Mouse (Mus musculus) layer of hippocampus, postnatal 25 days (tissue): ENCODE measurements around the gene Pdzd2. TPM values are rescaled to one million over a fixed set of nuclear protein-coding genes. Genes with fewer than 3 reads are reported as not detected.
A peak's percentile ranks its signal among the peaks of the same experiment; 100 is the strongest.

Experiments used
- DNase-seq, 2 experiments: peaks; one replicate each; pipeline ENCODE4 v3.0.0; 2022; ENCODE audit warnings: mixed read lengths in 2 of 2, low spot score in 1 of 2; ENCODE audit errors: extremely low spot score in 1 of 2
- total RNA-seq, 2 experiments: library from RNA; stranded (reverse); gene quantifications; 2 replicates each; pipeline ENCODE4 v1.2.3; 2021

Gene Pdzd2
- total RNA-seq, 2 experiments from 2014 or later: 49.4 to 56.4 TPM

- no peak for DNase-seq
Observed at GRCm38 (mm10) chr15:12735208-12735607, 4.5 kb downstream of the Pdzd2 start.

DNA sequence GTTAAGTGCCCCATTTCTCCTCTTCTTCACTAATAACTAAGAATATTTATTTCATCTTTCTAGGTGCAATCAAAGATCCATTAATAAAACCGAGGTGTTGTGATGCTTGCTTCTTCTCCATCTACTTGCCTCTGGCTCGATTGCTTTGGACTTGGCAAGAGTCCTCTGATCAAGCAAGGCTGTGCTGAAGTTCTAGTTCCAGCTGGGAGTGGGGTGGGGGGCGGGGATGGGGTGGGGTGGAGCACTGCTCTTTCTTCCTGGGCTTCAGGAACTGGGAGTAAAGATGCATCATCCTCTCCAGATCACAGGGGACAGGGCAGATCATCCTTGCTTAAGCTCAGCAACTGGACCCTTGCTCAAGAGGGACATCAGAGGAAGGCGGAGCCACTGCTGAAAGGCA is 5.5 kb downstream of the Pdzd2 start:
- no peak for DNase-seq

DNA sequence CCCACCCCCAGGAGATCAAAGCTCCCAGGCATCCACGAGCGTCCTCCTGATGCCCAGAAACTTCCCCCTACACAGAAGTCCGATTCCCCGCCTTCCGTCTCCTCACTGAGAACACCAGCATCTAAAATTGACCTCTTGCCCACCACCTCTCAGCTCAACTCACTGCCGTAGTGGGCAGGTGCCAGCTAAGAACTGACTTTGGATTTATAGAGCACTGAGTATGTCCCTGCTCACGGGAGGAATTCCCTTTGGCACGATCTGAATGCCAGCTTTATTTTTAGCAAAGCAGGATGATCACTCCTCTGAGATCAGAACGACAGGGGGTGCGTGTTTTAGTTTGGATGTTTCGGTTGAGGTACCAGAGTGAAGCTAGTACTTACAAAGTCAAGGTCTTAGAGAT is 7.1 kb downstream of the Pdzd2 start:
- no peak for DNase-seq

DNA sequence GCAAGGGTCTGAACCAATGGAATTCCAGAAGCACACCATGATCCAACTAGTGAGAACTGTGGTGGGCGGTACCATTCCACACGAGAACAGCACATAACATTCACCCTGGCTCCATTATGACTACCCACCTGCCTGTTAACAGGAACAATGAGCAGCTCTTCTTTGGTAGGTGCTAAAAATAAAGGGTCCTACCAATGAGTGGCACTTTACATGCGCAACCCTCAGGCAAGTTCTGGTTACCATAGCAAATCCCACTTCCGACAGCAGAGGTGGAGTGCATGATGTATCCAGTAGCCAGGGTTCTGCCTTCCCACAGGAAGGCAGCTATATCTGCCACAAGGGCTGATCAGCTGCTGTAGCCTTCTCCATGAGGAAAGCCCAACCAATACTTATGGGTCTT is 11.3 kb downstream of the Pdzd2 start:
- no peak for DNase-seq

- DNase-seq: no peak
Observed at GRCm38 (mm10) chr15:12725256-12725655, 14.5 kb downstream of the Pdzd2 start.

DNA sequence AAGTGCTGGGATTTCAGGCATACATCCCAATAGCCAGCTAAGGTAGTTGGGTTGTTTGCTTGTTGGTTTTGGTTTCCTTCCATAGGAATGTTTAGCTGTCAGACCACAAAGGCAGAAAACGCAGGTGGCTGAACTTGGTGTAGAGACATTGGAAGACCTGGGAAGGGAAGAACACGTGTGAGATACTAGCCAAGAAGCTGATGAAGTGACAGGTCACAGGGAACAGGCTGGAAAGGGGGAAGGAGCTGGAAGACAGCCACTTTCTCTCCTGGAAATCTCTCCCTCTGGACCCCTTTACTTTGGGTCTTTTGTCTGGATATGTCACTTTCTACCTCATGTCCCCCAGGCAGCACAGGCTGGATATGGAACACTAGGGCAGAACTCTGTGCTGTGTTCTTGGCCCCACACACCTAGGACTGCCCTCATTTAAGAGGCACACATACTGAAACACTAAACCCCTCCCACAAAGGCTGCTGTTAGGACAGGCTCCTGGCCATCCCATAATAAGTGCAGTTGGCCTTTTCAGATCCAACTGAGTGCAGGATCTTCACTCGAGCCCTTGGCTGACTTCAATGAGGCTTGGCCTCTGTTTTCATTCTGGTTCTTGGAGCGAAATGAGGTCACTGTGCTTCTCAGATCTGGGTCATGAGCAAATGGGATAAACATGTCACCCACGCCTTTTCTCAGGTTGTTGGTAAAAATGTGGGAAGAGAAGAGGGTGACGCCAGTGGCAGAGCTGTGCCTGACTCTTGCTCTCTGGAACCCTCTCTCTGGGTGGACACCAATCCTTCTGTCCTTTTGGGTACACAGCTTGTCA is 17.8 kb downstream of the Pdzd2 start:
- no peak for DNase-seq

DNA sequence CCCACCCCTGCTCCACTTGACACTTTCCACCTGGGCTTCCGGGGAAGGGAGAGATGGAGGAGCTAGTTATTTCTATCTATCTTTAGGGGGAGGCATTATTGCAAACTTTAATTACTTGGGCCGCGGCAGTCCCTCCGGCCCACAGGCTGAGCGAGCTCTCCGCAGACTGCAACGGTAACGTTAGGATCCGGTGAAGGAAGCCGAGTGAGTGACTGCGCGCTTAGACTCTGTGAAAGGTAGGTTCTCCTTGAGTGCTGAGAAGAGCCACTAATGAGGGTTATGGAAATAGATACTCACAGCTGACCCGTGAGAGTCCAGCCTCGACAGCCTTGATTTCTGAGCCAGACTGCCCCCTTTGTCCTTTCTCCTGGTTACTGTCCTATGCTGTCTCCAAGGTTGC is 20.9 kb downstream of the Pdzd2 start:
- no peak for DNase-seq

GRCm38 (mm10) chr15:12717410-12717809 is 22.3 kb downstream of the Pdzd2 start:
- DNase-seq: no peak

DNA sequence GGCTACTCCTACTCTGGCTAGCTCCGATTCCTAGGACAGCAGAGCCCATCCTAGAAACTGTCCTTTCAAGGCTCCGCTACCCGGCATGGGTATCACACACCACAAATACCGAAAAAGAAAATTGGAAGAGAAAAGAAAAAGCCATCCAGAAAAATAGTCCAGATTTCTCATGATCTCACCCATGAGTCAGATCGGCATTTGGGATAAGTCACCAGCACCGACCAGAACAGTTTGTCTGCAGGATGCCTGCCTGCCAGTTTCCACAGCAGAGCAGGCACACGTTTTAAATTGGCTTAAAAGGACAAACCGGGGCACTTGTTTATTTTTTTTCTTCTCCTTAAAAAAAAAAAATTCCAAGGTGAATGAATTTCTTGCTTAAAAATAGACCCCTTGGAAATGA is 22.8 kb downstream of the Pdzd2 start:
- DNase-seq: no peak

GRCm38 (mm10) chr15:12714322-12714721 is 25.4 kb downstream of the Pdzd2 start:
- no peak for DNase-seq

GRCm38 (mm10) chr15:12713216-12713615 is 26.5 kb downstream of the Pdzd2 start:
- DNase-seq: no peak

DNA sequence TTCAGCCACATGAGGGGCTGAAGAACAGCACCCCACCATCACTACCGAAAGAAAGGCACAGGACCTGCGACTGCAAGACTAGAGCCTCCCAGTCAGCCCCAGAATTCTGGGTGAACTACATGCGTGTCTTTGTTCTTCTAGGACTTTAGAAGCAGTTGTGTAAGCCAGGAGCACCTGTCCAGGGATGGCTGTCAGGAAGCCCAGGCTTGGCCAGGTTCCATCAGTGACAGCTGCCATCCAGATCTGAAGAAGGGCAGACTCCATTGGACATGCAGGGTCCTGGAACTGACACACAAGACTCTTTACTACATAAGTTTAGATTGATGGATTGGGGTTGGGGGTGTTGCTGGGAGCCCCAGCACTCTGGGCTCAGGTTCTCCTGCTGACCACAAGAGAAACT is 29.7 kb downstream of the Pdzd2 start:
- no peak for DNase-seq

- no peak for DNase-seq
Observed at GRCm38 (mm10) chr15:12708297-12708696, 31.4 kb downstream of the Pdzd2 start.

DNA sequence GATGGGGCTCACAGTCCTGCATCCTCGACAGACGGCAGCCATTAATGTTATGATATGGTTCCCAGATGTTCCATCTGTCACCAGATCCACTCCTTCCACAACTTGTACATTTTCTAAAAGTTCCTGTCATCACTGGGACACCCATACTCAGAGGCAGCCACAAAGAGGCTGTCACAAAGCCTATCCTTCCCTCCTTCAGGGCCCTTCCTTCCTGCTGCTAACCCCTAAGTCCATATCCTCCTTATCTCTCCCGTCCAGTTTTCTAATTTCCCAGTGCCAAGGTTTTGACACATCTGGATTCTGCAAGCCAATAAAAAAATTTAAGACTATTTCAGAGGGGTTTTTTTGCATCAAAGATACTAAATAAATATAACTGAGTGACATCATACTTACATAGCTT is 32.8 kb downstream of the Pdzd2 start:
- no peak for DNase-seq

GRCm38 (mm10) chr15:12700367-12700766 is 39.4 kb downstream of the Pdzd2 start:
- no peak for DNase-seq

DNA sequence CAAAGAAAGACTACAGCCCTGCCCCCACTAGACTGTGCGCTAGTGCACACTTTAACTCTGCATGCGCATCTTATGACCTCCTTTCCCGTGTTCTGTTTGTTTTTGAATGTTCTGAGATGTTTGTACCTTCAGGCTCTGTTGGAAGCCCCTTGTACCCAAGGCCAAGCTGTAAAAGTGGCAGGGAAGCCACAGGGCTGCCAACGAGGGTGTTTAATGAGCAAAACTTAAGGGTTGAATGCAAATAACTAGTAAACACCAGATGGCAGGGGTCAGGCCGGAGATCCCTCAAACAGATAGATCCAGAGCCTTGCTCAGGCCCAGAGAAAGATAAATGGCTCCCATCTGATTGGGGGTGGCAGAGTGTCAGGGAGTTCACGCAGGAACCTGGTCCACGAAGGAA is 42.0 kb downstream of the Pdzd2 start:
- no peak for DNase-seq

DNA sequence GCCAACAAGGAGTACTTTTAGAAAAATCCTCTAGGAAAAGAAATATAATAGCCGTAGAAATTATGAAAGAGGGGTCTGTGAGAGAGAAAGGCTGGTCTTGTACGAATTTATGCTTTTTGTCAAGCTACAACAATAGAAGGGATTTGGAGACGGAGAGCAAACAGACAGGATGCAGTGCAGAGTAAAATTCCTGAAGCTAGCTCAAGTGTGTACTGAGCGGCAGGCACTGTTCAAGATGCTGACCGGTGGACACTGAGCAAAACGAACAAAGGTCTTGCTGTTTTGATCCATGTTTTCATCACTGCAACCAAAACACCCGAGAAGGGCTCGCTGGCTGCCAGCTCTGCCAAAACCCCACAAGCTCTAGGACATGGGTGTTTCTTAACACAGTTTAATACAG is 42.8 kb downstream of the Pdzd2 start:
- no peak for DNase-seq

DNA sequence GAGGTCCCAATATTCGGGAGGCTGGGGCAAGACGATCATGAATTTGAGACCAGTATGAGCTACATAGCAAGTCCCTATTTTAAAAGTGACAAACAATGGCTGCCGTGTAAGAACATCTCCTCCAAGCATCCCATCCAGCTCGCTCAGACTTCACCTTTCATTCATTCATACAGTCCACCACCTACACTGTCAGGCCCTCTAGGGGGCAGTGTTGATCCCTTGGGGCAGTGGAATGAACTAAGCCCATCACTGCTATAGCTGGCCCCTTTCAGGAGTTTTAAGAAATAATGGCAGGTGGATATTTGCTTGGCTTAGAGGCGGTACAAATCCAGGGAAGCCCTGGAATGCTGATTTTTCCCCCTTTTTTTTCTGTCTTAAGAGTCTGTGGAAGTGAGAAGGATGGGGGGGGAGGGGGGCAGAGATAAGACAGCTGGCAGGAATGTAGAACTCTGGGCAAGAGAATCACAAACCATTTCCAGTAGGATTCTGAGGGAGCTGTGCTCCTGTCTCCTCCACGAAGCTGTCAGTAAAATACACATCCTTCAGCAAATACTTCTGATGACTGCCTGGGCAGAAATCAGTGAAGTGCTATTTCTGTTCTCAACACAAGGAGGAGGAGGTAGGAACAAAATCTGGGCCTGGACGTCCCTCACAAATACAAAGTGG is 49.9 kb downstream of the Pdzd2 start:
- peak in 1 of 2 experiments; percentile 13 for DNase-seq

DNA sequence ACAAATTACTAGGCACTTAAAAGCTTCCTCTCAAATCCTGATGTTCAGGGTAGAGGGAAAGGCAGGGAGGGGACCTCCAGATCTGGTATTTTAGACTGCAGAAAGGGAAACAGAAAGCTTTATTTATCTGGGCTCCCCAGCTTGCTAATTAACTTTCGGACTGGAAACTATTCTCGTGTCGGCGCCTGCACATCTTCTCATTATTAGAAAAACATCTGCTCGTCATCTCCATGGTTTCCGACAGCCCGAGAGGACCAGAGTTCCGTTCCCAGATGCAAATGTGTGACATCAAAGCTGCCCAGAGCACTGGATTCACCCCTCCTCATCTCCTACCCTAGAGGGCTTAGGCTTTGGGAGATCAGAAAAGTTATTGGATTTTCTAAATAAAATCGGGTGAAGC is 57.2 kb downstream of the Pdzd2 start:
- DNase-seq: no peak

- DNase-seq: no peak
Observed at GRCm38 (mm10) chr15:12681891-12682290, 57.8 kb downstream of the Pdzd2 start.

DNA sequence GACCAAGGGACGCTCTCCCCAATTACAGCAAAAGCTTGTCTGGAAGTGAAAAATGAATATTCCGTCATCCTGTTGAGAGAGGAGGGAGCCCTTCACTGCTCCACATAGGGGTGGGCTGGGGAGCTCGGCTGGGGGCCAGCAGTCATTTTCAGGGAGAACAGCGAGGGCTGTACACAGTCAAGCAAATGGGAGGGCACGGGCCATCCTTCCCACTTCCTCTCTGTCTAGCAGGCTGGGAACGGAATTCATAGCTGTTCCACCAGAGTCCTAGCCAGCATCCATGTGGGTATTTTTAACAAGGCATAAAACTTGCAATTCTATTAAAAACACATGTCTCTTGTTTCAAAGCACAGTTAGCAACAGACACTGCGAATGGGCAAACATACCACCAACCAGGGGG is 59.0 kb downstream of the Pdzd2 start:
- DNase-seq: peak; percentile 12 to 35

- DNase-seq: no peak
Observed at GRCm38 (mm10) chr15:12679996-12680395, 59.7 kb downstream of the Pdzd2 start.
